Mouse (Mus musculus) G1E (cell line): Measurements from ENCODE around the gene Ift52. TPM values are rescaled to one million over a fixed set of nuclear protein-coding genes. Genes with fewer than 3 reads are reported as not detected.

Experiments
- ATAC-seq: 2 replicates; pipeline ENCODE4 v1.8.0; 2016; ENCODE audit warnings: mild to moderate bottlenecking; ENCODE audit not compliant: insufficient number of reproducible peaks, poor library complexity, low FRiP score, severe bottlenecking; ENCODE audit errors: extremely low read depth
- DNase-seq: peaks from one replicate; pipeline ENCODE4 v3.0.0; 2012; ENCODE audit warnings: low spot score
- H3K27me3 ChIP-seq: 2 replicates; pipeline ENCODE4 v1.6.1; 2012; ENCODE audit warnings: mild to moderate bottlenecking, low read length, inconsistent platforms; ENCODE audit not compliant: insufficient read depth
- H3K36me3 ChIP-seq: replicated peaks from 2 replicates; pipeline ENCODE3; 2012; ENCODE audit warnings: mild to moderate bottlenecking, inconsistent platforms
- H3K4me1 ChIP-seq: 2 replicates; pipeline ENCODE4 v1.6.1; 2012; ENCODE audit warnings: low read depth, low read length, inconsistent platforms, mixed read lengths; ENCODE audit not compliant: insufficient read depth
- H3K4me3 ChIP-seq: 2 replicates; pipeline ENCODE4 v1.5.1; 2012; ENCODE audit warnings: low read depth, mild to moderate bottlenecking, inconsistent platforms, low read length, moderate library complexity, mixed read lengths
- H3K9me3 ChIP-seq: replicated peaks from 2 replicates; pipeline ENCODE4 v1.6.1; 2012; ENCODE audit warnings: inconsistent platforms
- CTCF ChIP-seq: IDR thresholded peaks from 2 replicates; pipeline ENCODE4 v1.5.1; 2012; ENCODE audit warnings: low read depth, low read length, inconsistent platforms, mixed read lengths
- GATA1 ChIP-seq: IDR thresholded peaks from 2 replicates; pipeline ENCODE4 v1.6.1; 2012; ENCODE audit warnings: borderline replicate concordance, low read length, inconsistent platforms, mixed read lengths
- GATA2 ChIP-seq: IDR thresholded peaks from 2 replicates; pipeline ENCODE4 v1.6.1; 2012; ENCODE audit warnings: low read depth, low read length, inconsistent platforms, borderline replicate concordance
- POLR2AphosphoS5 ChIP-seq: IDR thresholded peaks from 2 replicates; pipeline ENCODE4 v1.6.1; 2012; ENCODE audit warnings: low read depth, low read length, inconsistent platforms; ENCODE audit not compliant: insufficient replicate concordance
- TAL1 ChIP-seq: conservative IDR thresholded peaks from 2 replicates; pipeline ENCODE4 v1.6.1; 2012; ENCODE audit warnings: low read depth, low read length, inconsistent platforms, mixed read lengths
- polyA plus RNA-seq: library from polyadenylated mRNA; stranded (reverse); fragments of >175 nt; gene quantifications from 2 replicates; pipeline ENCODE4 v1.2.3, GENCODE M21; 2012
- total RNA-seq, 2 experiments: library from RNA; stranded (forward) in 1 of 2; stranded (reverse) in 1 of 2; fragments of 200-1000 nt in 1 of 2; fragments of >200 nt in 1 of 2; fragmentation: Nextera tagmentation in 1 of 2; gene quantifications; 2 replicates each; pipeline ENCODE4 v1.2.3; 2014 to 2017

Gene Ift52
- total RNA-seq (2014; fragmentation: Nextera tagmentation) (40.9 and 43.8 TPM in 2 replicates), total RNA-seq (2017) (23.9 and 27.8 TPM in 2 replicates), polyA plus RNA-seq (4.6 and 6.4 TPM in 2 replicates)

GRCm38 (mm10) chr2:163016916-163017743 is at the start of gene Ift52:
Ift52 (plus strand) TSS chr2:163017354.
- DNase-seq (peak; percentile 75), ATAC-seq (peak; percentile 85)
- Histone ChIP-seq H3K9me3 (no peaks in the 10 kb centered on the region), H3K4me3 (peak within 1 kb of the TSS; percentile 93), H3K4me1 (peaks cover 14% of the 10 kb centered on the region), H3K27me3 (0 out of 2 replicates have a peak, but pooled peaks cover 2% of the 10 kb centered on the region), H3K36me3 (peaks cover 18% of the 10 kb centered on the region)
- no peak for TF ChIP-seq TAL1
- no peak for TF ChIP-seq CTCF
- TF ChIP-seq GATA2, result no peak
- TF ChIP-seq GATA1, result no peak
- TF ChIP-seq POLR2AphosphoS5, result no peak

GRCm38 (mm10) chr2:162968357-162968756 is 48.8 kb upstream of the Ift52 start:
- TF ChIP-seq GATA2 (no peak), CTCF (peak; percentile 59)
- ATAC-seq (peak; percentile 46), DNase-seq (peak; percentile 55)
- Histone ChIP-seq H3K27me3 (peaks cover 12% of the 10 kb centered on the region; the same call in 1 of the 2 replicates), H3K4me3 (no peak overlapping the region), H3K4me1 (no peaks in the 10 kb centered on the region; the same call in 1 of the 2 replicates), H3K36me3 (no peaks in the 10 kb centered on the region), H3K9me3 (no peaks in the 10 kb centered on the region)

GRCm38 (mm10) chr2:162969101-162969500 is 48.1 kb upstream of the Ift52 start:
- DNase-seq, result no peak
- H3K27me3 ChIP-seq, result peaks cover 12% of the 10 kb centered on the region; the same call in 1 of the 2 replicates
- no peak for ATAC-seq

GRCm38 (mm10) chr2:162970896-162971295 is 46.3 kb upstream of the Ift52 start:
- Histone ChIP-seq H3K4me1 (no peaks in the 10 kb centered on the region; the same call in 1 of the 2 replicates), H3K36me3 (no peaks in the 10 kb centered on the region), H3K9me3 (no peaks in the 10 kb centered on the region), H3K27me3 (peaks cover 9% of the 10 kb centered on the region; the same call in 1 of the 2 replicates), H3K4me3 (no peak overlapping the region)
- ATAC-seq (no peak), DNase-seq (no peak)
- TF ChIP-seq GATA2 (no peak), GATA1 (no peak), POLR2AphosphoS5 (no peak), TAL1 (no peak), CTCF (no peak)

More at GRCm38 (mm10) chr2:162969101-162969500, 48.1 kb upstream of the Ift52 start:
- no peak for TF ChIP-seq TAL1
- TF ChIP-seq GATA1, result no peak
- TF ChIP-seq POLR2AphosphoS5, result no peak
- TF ChIP-seq GATA2, result no peak
- TF ChIP-seq CTCF, result no peak
- Histone ChIP-seq H3K36me3 (no peaks in the 10 kb centered on the region), H3K4me3 (no peak overlapping the region), H3K9me3 (no peaks in the 10 kb centered on the region), H3K4me1 (no peaks in the 10 kb centered on the region; the same call in 1 of the 2 replicates)

GRCm38 (mm10) chr2:162972752-162973151 is 44.4 kb upstream of the Ift52 start:
- Histone ChIP-seq H3K9me3 (no peaks in the 10 kb centered on the region), H3K4me3 (no peak overlapping the region), H3K27me3 (peaks cover 9% of the 10 kb centered on the region; the same call in 1 of the 2 replicates), H3K36me3 (no peaks in the 10 kb centered on the region), H3K4me1 (no peaks in the 10 kb centered on the region; the same call in 1 of the 2 replicates)
- no peak for DNase-seq
- no peak for ATAC-seq
- no peak for TF ChIP-seq POLR2AphosphoS5
- TF ChIP-seq GATA2, result no peak
- no peak for TF ChIP-seq CTCF
- no peak for TF ChIP-seq TAL1
- TF ChIP-seq GATA1, result no peak

- DNase-seq (no peak), ATAC-seq (no peak)
- Histone ChIP-seq H3K27me3 (peaks cover 9% of the 10 kb centered on the region; the same call in 1 of the 2 replicates), H3K9me3 (no peaks in the 10 kb centered on the region), H3K36me3 (no peaks in the 10 kb centered on the region), H3K4me1 (no peaks in the 10 kb centered on the region; the same call in 1 of the 2 replicates), H3K4me3 (no peak overlapping the region)
- TF ChIP-seq GATA1, result no peak
- no peak for TF ChIP-seq GATA2
- no peak for TF ChIP-seq TAL1
- TF ChIP-seq POLR2AphosphoS5, result no peak
- TF ChIP-seq CTCF, result no peak
These were observed 43.9 kb upstream of the Ift52 start for GRCm38 (mm10) chr2:162973206-162973605.
